Mouse (Mus musculus): ENCODE measurements around the gene Htatip2. TPM values are rescaled to one million over a fixed set of nuclear protein-coding genes. Genes with fewer than 3 reads are reported as not detected.

Htatip2 gene
- 9.4 TPM for total RNA-seq (2023)

DNA sequence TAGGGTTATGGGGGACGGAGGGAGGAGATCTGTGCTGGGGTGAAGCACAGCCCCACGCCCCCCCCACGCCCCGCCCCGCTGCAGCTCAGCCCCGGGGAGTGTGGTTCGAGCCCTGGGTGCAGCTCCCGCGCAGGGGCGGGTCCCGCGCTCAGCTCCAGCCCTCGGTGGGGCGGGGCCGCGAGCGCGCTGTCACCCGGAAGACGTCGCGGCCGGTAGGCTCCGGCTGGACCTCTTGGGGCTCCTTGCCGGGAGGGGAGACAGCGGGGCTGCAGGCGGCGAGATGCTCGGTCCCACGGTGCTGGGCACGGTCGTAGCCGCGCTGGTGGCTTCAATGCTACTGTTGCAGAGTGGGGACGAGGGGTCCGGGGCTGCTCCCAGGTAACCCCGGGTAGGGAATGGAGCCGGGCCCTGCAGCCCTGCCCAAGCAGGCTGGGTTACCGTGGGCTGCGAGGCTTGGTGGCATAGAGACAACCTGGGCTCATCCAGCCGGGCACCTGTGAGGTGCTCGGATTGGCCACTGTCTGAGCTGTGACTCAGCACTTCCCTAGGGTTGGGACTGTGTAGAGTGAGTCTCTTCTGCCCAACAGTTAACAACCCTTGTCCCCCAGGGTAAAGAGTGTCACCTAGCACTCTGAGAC, at the start of gene Htatip2:
Gene Htatip2, plus strand, starts transcription at position 182 of the 638 bp plus-strand sequence.

DNA sequence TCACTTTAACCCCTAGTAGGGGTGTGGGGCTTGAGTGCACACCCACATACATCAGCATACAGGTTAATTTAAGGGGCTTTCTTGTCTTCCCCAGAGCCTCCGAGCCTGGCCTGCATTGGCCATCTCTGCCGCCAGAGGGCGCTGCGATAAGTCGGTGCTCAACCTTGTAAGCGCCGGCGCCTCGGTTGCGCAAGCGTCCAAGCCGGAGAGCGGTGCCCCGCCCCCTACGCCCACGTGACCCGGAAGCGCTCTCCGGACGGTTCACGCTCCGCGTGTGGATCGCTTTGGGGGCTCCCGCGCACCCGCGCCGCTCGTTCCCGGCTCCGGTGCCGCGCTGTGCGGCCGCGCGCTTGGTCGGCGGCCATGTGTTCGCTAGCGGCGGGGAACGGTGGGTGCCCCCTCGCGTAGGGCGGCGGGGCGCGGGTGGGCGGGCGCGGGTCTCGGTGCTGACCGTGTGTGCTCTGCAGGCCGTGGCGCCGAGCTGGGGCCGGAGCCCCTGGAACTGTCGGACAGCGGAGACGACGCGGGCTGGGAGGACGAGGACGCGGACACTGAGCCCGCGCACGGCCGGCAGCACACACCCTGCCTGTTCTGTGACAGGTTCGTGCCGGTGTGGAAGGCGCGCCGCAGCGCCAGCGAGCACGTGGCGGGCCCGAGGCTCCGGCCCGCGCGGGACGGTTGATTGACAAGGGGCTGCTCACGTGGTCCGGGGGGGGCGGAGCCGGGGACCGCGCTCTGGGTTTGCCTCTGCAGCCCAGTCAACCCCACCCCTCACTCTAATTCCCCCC, 19.4 kb downstream of the Htatip2 start, which contains the start of gene Prmt3:
Gene Prmt3, plus strand, starts transcription at position 233 of the 788 bp plus-strand sequence.

Other genes with a start within 250 kb of the Htatip2 start
- gene Dbx1, start 122.3 kb upstream of the Htatip2 start, total RNA-seq (2023), result not detected
- 66.4 TPM for gene Prmt3, start 19.2 kb downstream of the Htatip2 start, total RNA-seq (2023)
- not detected for gene Slc6a5, start 151.0 kb downstream of the Htatip2 start, total RNA-seq (2023)
- gene Nell1, start 215.7 kb downstream of the Htatip2 start, total RNA-seq (2023), result not detected